Mouse (Mus musculus) hematopoietic multipotent progenitor cell, adult 10-12 weeks (in vitro differentiated cells): ENCODE data around the gene Cir1. TPM values are rescaled to one million over a fixed set of nuclear protein-coding genes. Genes with fewer than 3 reads are reported as not detected.

ENCODE experiments used
- polyA plus RNA-seq: library from polyadenylated mRNA; stranded (reverse); fragments of >175 nt; gene quantifications from 2 replicates; pipeline ENCODE4 v1.2.3, GENCODE M21; 2012; ENCODE audit warnings: low replicate concordance

Cir1 gene
- polyA plus RNA-seq, result 8.4 and 13.8 TPM in 2 replicates

GRCm38 (mm10) chr2:73312152-73313116 lies at the start of gene Cir1, which contains the start of gene Scrn3:
Gene Cir1 (minus strand): TSS chr2:73312701.
Gene Scrn3 (plus strand): TSS chr2:73312601.

GRCm38 (mm10) chr2:73271459-73272161 lies 40.9 kb downstream of the Cir1 start, which contains the start of gene Sp9:
Gene Sp9 (plus strand): TSS chr2:73271925.

Other genes with a start within 250 kb of the Cir1 start
- 7.4 and 17.0 TPM in 2 replicates for gene Ola1, start 93.8 kb downstream of the Cir1 start, polyA plus RNA-seq
- gene Sp9, start 40.8 kb downstream of the Cir1 start, polyA plus RNA-seq, result not detected in 2 replicates
- gene Scrn3, start 100 bp downstream of the Cir1 start, polyA plus RNA-seq, result 0.37 and 1.4 TPM in 2 replicates
- 2.3 and 5.0 TPM in 2 replicates for gene Gpr155, start 73.9 kb upstream of the Cir1 start, polyA plus RNA-seq
- 639 and 2,097 TPM in 2 replicates for gene Wipf1, start 217.0 kb upstream of the Cir1 start, polyA plus RNA-seq